Mouse (Mus musculus) lung, postnatal 4 days (tissue): ENCODE measurements around the gene Prune1.
A peak's percentile ranks its signal among the peaks of the same experiment; 100 is the strongest.

Experiments
- DNase-seq, 2 experiments: peaks; one replicate each; pipeline ENCODE4 v3.0.0; 2021

Gene Prune1

GRCm38 (mm10) chr3:95281216-95282126 is at the start of gene Prune1, which contains the start of gene Mindy1:
Gene Prune1 (minus strand): TSS chr3:95282076.
Gene Mindy1 (plus strand): TSS chr3:95281345.
- DNase-seq = peak; percentile 99

DNA sequence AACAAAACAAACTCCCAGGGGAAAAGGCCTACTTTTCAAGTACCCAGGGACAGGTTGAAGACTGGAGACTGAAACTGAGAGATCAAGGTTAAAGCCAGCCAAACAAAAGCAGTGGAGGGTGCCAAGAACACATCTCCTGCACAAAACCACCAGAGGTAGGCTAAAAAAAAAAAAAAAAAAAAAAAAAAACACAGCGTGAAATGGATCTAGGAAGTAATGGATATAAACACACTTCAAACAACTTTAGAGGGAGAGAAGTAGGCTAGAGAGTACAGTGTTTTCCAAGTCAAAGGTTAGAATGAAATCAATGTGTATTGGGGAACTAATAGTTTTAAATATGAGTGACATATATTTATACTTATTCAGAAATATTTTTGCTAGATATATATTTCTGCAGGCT is 49.7 kb upstream of the Prune1 start:
- no peak for DNase-seq

- no peak for DNase-seq
Measured at GRCm38 (mm10) chr3:95328803-95329404, 47.0 kb upstream of the Prune1 start.

DNA sequence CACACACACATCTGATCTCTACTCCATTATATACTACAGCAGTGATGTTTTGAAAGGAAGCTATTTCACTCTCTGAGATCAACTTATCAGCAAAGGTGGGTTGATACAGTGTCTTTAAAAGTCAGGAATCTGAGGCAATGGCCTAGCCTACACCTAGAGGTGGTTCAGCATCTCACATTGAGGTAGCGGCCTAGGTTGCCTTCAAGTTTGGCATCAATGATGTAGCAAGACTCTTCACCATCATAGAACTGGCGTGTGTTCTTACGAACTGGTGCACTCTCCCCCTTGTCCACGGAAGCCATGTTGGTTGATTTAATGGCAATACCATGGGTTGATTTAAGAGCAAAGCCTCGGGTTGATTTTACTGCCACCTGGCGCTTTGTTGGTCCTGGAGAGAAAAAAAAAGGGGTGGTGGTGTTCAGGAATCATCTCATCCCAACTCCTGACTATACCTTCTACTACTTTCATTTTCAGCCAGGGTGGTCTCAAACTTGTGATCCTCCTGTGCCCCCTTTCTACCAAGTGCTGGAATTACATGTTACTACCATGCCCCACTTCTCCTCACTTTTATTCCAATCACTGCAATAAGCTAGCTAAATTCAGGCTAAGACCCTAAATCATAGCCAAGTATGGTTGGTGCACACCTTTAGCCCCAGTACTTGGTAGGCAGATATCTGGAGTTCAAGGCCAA is 42.7 kb upstream of the Prune1 start:
- DNase-seq = no peak

- no peak for DNase-seq
Measured at GRCm38 (mm10) chr3:95323429-95323828, 41.6 kb upstream of the Prune1 start.

- no peak for DNase-seq
Measured at GRCm38 (mm10) chr3:95319701-95320625, 38.1 kb upstream of the Prune1 start.

- no peak for DNase-seq
Measured at GRCm38 (mm10) chr3:95319110-95319509, 37.2 kb upstream of the Prune1 start.

- DNase-seq = peak; percentile 76 to 87
Measured at GRCm38 (mm10) chr3:95318548-95318947, 36.7 kb upstream of the Prune1 start.

DNA sequence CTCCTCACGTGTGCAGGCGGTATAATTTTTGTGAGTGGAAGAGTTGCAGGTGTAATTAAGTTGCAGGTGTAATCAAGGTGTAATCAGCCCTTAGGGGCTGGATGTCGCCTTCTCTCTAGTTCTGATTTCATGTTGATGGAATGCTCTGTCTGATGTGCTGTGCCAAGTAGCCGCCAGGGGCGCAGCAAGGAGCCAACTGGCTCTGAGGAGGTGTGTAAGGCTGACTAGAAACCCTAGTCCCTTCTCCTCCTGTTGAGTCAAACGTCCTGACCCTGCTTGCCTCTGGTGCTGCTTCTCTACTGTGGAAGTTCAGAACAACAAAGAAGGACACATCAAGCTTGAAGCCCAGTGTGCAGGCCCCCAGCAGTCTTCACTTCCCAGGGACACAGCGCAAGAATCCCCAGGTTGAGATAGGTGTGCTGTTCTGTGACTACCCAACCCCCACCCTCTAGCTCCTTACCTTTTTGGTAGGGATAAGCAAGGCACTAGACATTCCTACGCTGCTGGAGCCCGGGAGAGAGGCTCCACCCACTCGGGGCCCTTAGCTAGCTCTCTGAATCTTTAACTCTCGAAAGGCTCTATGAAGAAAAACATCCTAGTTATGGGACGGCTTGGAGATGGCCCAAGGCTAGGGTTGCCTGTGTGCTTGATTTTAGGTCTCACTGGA is 35.7 kb upstream of the Prune1 start:
- peak; percentile 82 to 88 for DNase-seq

- DNase-seq = no peak
Measured at GRCm38 (mm10) chr3:95315844-95316550, 34.1 kb upstream of the Prune1 start.

DNA sequence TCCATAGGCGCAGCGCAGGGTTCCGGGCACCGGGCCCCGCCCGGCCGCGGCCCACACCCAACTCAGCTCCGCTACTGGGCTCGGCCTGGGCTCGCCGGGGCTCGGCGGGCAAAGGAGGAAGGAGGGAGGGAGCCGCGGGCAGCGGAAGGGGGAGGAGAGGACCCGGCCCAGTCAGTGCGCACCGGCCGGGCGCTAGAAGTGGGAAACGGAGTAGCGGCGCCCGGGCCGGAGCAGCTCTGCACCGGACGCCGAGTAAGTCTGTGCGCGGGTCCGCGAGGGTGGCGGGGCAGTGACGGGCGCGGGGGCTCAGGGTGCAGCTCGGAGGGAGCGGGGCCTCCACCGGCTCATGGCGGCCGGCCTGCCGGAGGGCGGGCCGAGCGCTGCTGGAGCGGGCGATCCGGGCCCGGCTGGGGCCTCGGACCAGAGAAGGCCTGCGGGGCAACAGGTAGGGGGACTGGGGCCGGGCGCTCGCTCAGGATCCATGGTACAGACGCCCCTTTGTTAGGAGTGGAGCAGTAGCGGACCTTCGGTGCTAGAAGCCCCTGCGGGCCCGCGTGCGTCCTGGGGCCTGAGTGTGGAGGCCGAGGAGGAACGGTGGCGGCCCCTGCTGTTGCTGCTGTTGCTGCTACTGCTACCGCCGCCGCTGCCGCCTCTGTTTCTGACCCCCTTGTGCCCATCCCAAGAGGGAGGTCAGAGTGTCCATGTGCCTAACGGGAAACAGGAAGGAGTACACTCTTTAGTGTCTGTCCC is 33.4 kb upstream of the Prune1 start:
- peak; percentile 96 for DNase-seq

- no peak for DNase-seq
Measured at GRCm38 (mm10) chr3:95314486-95315093, 32.7 kb upstream of the Prune1 start, which contains the start of gene Cers2. Gene Cers2 (plus strand): TSS chr3:95314791.

- DNase-seq = no peak
Measured at GRCm38 (mm10) chr3:95314075-95314474, 32.2 kb upstream of the Prune1 start.

- no peak for DNase-seq
Measured at GRCm38 (mm10) chr3:95313476-95313875, 31.6 kb upstream of the Prune1 start.

DNA sequence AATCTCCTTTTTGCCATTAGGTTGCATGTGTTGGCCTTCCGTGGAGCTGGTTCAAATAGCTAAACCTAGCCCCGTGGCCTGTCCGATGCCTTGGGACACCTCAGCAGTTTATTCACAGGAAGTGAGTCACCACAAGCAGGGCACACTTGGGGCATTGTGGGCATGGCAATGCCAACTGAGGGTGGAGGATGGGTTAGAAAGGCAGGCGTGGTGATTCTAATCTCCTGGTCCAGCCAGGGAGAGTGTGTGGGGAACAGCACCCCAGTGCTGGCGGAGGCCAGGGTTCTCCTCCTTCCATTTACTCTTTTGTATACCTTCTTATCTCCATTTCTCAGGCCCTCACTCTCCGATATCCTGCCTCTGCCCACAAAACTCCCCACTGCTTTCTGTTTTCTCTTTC is 30.7 kb upstream of the Prune1 start:
- DNase-seq = peak; percentile 34 to 46

GRCm38 (mm10) chr3:95310968-95311882 is 29.3 kb upstream of the Prune1 start:
- peak; percentile 49 to 78 for DNase-seq

DNA sequence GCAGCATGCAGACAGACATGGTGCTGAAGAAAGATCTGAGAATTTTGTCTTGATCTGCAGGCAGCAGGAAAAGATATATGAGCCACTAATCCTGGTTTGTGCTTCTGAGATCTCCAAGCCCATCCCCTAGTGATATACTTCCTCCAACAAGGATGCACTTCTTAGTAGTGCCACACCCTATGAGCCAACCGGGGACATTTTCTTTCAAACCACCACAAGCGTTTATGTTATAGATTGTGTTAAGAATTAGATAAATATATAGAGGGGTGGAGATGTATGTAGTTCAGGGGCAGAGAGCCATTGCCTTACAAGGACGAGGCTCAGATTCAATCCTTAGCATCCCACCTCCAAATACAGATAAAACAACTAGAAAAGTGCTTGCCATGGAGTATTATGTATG is 28.6 kb upstream of the Prune1 start:
- DNase-seq = no peak

- no peak for DNase-seq
Measured at GRCm38 (mm10) chr3:95307100-95307499, 25.2 kb upstream of the Prune1 start, which contains the start of gene Anxa9. Gene Anxa9 (minus strand): TSS chr3:95307176.

DNA sequence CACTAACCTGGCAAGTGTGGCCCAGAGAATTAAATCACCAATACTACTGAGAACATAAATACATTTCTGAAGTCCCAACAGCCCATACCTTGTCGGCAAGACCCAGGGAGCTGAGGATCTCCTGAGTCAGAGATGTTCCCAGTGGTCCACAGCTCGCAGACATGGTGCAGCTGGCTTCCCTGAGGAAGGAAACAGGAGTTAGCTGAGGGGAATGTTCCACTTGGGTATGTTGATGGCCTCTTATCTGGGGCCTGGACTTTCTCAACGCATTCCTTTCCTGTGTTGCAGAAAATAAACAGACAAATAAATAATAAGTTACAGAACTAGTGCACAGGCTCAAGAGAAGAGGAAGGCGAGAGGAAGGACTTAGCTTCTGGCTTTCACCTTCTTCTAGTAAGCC is 24.4 kb upstream of the Prune1 start:
- DNase-seq = peak in 1 of 2 experiments; percentile 5
